Mouse (Mus musculus) left cerebral cortex, adult 2 months (tissue): ENCODE measurements around the gene Them7. TPM values are rescaled to one million over a fixed set of nuclear protein-coding genes. Genes with fewer than 3 reads are reported as not detected.
A peak's percentile ranks its signal among the peaks of the same experiment; 100 is the strongest.

Experiments
- DNase-seq, 2 experiments: peaks; one replicate each; pipeline ENCODE4 v3.0.0; 2021 to 2022; ENCODE audit warnings: low spot score in 2 of 2, mixed read lengths in 1 of 2; ENCODE audit errors: extremely low spot score in 1 of 2
- H3K27ac ChIP-seq: fragments of 200-600 bp; 2 replicates; pipeline ENCODE4 v1.8.1; 2022
- H3K4me3 ChIP-seq: fragments of 200-600 bp; 2 replicates; pipeline ENCODE4 v1.8.1; 2022
- CTCF ChIP-seq: fragments of 200-600 bp; IDR thresholded peaks from 2 replicates; pipeline ENCODE4 v1.8.1; 2022; ENCODE audit warnings: antibody characterized with exemption, mild to moderate bottlenecking, moderate library complexity
- intact Hi-C: fragments of 180-260 bp; cut with DNase I; formaldehyde crosslinking; loops from one replicate; pipeline ENCODE4 v1.15.1; 2025
- total RNA-seq, 2 experiments: library from RNA; stranded (reverse); gene quantifications; 2 replicates each; pipeline ENCODE4 v1.2.3; 2021

Gene Them7
- total RNA-seq, 2 experiments from 2014 or later, result not detected

DNA sequence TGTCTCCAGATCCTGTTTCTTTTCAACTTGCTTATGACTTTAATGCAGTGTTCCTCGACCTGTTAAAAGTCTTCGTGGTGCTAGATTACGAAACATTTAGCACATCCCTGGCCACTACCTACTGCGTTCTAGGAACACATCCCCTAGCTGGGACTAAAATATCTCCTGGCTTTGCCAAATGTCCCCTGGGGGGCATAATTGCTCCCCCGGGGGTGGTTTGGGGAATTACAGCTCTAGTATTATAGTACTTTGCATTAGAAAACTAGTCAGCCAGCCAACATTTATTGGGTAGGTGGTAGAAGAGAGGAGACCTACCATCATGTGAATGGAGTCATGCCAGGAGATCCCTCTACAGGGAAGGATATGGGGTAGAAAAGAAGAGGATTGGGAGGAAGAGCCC is 101.9 kb downstream of the Them7 start:
- DNase-seq, result no peak
- H3K27ac ChIP-seq, result no peak overlapping the region
- intact Hi-C loops, result no loop called here
- no peak; the same call in 1 of the 2 replicates for TF ChIP-seq CTCF
- no peak overlapping the region for H3K4me3 ChIP-seq

DNA sequence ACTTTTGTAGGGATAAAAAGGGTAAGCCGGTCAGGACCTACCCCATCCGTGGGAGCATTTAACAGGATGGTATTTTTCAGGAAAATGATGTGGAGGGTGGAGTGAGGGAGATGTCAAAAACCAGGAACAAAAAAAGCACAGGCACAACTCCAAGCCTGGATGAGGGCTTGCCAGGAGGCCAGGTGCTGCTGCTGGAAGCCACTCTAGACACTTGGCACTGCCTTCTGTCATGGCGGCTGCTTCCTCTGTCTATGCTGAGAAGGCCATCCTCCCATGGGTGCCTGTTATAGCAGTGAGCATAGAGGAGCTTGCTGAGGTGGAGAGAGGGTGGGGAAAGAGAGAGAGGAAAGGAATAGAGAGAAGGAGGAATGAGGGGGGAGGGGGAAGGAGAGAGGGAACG is 105.9 kb downstream of the Them7 start:
- no peak overlapping the region for H3K4me3 ChIP-seq
- DNase-seq, result no peak
- TF ChIP-seq CTCF, result no peak
- intact Hi-C loops, result loop anchor here (5.0 kb wide), 1 partner anchor 862 kb away; no protein-coding TSS in a partner anchor
- no peak overlapping the region for H3K27ac ChIP-seq

DNA sequence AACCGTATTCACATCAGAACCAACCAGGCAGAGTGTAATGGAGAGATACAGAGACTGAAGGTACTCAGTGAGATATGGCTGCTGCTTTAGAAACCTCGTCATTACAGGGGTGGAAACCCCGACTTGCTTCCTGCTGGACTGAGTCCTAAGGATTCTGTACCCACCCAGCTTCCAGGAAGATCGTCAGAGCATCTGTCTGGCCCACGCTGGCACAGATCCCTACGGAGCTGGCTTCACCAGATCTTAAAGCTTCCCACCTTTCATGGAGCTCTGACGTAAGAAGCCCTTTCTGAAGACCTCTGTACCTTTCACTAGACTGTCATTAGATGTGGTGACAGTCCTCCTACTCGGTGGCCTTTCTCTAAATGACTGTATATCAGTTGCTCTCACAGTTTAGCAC is 109.0 kb downstream of the Them7 start:
- no peak for TF ChIP-seq CTCF
- intact Hi-C loops, result loop anchor here (5.0 kb wide), 1 partner anchor 859 kb away; no protein-coding TSS in a partner anchor
- DNase-seq, result no peak
- H3K4me3 ChIP-seq, result no peak overlapping the region
- no peak overlapping the region for H3K27ac ChIP-seq

DNA sequence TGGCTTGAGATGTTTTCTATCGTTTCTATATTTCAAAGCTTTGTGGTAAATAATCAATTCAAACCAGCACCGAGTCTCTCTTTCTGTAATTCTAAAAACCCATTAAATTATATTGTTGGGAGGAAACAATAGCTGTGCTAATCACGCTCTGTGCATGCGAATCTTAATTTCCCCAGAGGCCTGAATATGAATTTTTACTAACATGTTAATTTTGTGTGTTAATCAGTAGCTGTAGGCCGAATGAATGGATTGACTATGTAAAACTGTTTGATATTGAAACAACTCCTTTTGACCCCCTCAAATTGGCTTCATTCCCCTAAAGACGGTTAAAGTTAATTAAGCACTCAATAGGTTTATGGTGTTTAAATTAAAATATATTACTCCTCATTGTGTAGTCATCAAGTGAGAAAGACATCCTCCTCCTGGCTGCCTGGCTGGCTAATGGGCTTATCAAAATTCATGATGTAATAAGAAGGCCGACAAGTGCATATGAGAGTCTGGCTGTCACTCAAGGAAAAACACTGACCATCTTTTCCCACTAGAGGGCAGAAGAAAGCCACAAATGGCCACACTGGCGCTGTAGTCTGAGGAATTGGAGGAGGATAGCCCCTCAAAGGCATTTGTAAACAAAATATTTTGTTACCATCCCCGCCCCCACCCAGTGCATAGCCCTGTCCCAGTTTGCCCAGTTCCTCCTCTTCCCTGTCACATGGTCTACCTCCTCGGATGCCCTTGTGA is 110.0 kb downstream of the Them7 start:
- TF ChIP-seq CTCF, result peak; percentile 88
- peak; percentile 45 to 46 for DNase-seq
- H3K4me3 ChIP-seq, result no peak overlapping the region
- intact Hi-C loops, result loop anchor here (1.0 to 5.0 kb wide), 3 partner anchors 94 to 858 kb away; no protein-coding TSS in a partner anchor
- no peak overlapping the region for H3K27ac ChIP-seq

DNA sequence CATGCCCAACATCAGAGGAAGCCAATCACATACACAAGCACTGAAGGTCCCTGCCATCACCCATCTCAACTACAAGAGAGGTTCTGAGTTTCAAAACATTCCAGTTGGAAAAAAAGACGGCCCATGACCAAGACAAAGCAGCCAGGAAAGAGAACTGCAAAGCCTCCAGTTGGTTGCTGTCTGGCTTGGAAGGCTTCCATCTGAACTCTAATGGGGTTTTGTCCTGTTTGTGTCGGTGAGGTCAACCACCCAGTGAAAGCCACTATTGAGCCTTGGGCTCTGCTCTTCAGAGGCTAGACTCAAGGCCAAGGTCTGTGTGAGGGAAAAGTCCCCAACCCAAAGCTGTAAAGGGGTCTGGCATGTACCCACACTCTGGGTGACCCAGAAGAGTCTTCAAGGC is 111.5 kb downstream of the Them7 start:
- no peak overlapping the region for H3K4me3 ChIP-seq
- no peak overlapping the region for H3K27ac ChIP-seq
- no peak for TF ChIP-seq CTCF
- DNase-seq, result no peak
- intact Hi-C loops, result no loop called here

DNA sequence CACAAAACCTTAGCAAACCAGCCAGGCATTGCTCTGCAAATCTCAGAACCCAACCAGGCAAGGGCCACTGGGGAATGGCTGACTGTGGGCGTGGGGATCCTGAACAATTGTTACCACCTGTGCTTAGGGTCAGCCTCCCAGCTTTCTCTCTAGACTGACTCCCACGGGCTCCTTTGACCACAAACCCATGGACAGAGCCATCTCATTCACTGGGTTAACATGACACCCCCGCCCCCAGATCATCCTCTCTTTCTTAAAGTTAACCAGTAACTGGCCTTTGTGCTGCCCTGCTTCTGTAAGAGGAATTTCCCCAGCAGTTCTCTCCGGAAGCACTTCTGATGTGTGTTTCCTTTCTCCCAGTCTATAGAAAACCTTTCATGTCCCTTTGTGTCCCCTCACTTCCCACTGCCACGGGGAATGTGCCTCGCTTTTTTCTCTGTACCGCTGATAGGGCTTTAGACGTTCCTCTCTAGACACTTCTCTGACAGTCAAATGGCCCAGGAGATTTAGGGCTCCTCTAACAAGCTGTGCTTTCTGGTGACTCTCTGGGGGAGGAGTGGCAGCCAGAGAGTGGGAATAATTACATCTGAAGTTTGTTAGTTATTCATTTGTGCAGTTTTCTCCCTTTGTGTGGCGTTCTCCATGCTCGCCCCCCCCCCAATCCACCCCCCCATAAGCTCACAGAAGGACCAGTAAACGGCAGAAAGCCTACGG is 112.4 kb downstream of the Them7 start:
- Histone ChIP-seq H3K27ac (no peak overlapping the region), H3K4me3 (no peak overlapping the region)
- no peak for TF ChIP-seq CTCF
- no peak for DNase-seq
- intact Hi-C loops, result no loop called here

DNA sequence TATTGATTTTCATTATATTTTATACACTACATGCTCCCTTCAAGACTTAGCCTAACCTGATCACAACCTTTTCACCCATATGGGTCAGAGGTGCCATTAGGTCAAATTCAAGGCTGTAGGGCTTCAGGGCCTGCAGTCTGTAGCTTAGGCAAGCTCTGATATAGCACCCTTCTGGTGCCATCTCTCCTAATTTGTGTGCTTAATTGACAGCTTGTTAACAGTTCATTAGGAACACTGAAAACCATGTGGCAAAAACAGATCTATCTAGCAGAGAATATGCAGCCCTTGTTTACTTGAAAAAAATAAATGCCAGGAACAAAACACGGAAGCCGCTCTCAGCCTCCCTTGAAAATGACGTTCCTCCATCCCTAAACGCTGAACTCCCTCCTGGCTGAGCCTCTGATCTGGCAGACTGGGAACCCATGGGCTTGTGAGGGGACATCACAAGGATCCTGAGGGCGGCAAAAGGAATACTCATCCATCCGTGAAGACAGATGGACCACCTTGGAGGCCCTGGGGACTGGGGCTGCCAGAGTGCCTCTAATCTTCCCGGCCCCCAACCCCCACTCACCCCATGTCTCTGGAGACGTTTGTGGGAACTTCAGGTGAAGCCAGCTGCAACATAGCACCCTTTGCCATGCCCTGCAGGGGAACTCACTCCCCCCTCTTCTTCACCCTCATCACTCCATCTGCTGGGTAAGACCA is 113.2 kb downstream of the Them7 start:
- H3K27ac ChIP-seq, result no peak overlapping the region
- intact Hi-C loops, result no loop called here
- no peak overlapping the region for H3K4me3 ChIP-seq
- no peak for DNase-seq
- TF ChIP-seq CTCF, result no peak

DNA sequence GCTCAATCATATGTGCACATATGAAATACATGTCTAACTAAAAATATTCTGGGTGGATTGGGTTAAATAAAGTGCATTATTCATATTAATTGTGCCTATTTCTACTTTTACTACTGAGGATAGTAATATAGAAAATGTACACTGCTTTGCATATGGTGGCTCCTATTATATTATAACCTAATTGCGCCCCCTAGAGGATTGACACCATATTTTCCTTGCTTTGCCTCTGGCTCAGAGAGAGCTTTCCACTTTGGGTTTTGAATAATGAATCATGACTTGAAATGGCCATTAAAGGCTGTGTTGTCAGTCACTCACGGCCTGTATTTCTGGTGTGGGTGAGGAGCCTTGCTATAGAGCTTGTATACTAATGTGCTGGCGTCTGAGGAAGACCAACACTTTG is 115.9 kb downstream of the Them7 start:
- intact Hi-C loops, result no loop called here
- Histone ChIP-seq H3K27ac (no peak overlapping the region), H3K4me3 (no peak overlapping the region)
- DNase-seq, result no peak
- TF ChIP-seq CTCF, result peak; percentile 47

DNA sequence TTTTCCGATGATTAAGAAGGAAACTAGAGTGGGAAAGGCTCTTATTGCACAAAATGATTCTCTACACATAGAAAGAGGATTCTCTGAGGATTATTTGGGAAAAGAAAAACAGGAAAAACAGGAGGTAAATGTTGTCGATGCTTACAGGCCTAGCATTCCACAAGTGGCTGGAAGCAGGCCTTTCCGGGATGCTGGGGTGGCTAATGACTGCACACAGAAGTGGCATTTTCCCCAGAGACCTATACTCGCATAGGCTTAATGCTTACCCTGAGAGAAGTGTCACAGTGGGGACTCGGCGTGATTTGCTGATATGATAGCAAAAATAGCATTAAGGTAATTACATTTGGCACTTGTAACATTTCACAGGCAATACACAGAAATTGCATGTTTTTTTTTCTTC is 124.8 kb downstream of the Them7 start:
- no peak overlapping the region for H3K4me3 ChIP-seq
- intact Hi-C loops, result no loop called here
- TF ChIP-seq CTCF, result no peak
- no peak overlapping the region for H3K27ac ChIP-seq
- no peak for DNase-seq

DNA sequence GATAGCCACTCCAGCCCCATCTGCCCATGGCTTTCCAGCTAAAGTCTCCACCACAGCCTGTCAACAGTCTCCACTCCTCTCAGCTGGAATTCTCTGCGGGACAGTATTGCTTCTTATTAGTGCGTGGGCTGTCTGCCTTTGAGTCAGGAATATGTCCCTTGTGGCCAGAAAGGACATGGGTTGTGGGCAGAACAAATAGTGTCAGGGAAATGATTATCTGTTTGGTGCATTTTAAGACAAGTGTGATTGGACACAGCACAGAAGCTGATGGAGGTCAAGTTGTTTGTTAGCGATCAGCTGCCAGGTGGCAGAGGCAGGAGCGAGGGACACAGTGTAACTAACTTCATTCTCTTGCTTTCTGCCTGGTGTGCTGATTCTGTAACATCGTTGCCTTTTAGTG is 132.7 kb downstream of the Them7 start:
- Histone ChIP-seq H3K27ac (no peak overlapping the region), H3K4me3 (no peak overlapping the region)
- TF ChIP-seq CTCF, result no peak
- DNase-seq, result no peak
- intact Hi-C loops, result no loop called here

DNA sequence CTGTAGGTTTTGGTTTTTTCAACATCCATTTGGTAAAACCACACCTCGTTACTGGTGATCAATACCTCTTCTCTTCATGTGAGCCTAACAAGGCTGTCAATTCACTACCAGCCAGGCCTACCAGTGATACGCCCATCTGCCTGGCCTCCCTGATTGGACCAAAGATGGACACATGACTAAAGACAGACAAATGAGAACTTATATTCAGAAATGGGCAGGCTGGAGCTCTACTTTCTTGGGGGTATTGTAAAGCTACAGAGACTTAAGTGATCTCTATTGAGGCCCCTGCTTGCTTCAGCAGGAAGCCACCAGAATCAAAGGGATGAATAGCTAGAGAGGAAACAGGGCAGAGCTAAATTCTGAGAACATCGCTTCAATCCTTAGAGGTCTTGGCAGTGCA is 133.9 kb downstream of the Them7 start:
- H3K4me3 ChIP-seq, result no peak overlapping the region
- DNase-seq, result no peak
- intact Hi-C loops, result no loop called here
- no peak overlapping the region for H3K27ac ChIP-seq
- no peak for TF ChIP-seq CTCF

DNA sequence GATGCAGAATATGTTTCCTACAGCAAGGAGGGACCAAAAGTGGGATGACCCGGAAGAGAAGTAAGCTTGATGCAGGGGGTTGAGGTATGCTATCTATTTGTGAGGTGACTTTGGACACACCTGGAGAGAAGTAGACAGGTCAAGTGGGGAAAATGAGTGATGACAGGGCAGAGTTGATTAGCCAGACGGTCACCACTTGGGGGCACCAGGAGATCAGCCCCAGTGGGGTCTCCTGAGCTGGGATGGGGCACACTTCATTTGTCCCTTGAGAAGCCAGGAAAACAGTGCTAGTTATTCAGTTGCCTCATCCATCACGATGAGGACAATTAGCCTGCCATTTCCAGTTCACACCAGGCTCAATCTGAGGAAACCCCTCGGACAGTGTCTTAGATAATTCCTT is 143.5 kb downstream of the Them7 start:
- Histone ChIP-seq H3K4me3 (no peak overlapping the region), H3K27ac (no peak overlapping the region)
- no peak for DNase-seq
- TF ChIP-seq CTCF, result peak; percentile 20
- intact Hi-C loops, result loop anchor here (2.0 kb wide), 1 partner anchor 61 kb away; no protein-coding TSS in a partner anchor
